Mouse (Mus musculus) stomach, embryonic 16.5 days (tissue): ENCODE measurements around the gene 1700001O22Rik. TPM values are rescaled to one million over a fixed set of nuclear protein-coding genes. Genes with fewer than 3 reads are reported as not detected.

ENCODE experiments used
- ATAC-seq: fragments of 200-750 bp; cut with Nextera tagmentation; 2 replicates; pipeline ENCODE4 v1.8.0; 2017; ENCODE audit warnings: moderate number of reproducible peaks, moderate TSS enrichment; ENCODE audit not compliant: insufficient read depth, low FRiP score
- H3K27ac ChIP-seq: fragments of 300-500 bp; sonication (generic); 2 replicates; pipeline ENCODE4 v1.5.1; 2014; ENCODE audit warnings: low read length
- H3K27me3 ChIP-seq: fragments of 300-500 bp; sonication (generic); 2 replicates; pipeline ENCODE4 v1.6.1; 2014; ENCODE audit warnings: low read length, control low read depth, mixed read lengths; ENCODE audit not compliant: control insufficient read depth, insufficient read depth
- H3K36me3 ChIP-seq: fragments of 300-500 bp; sonication (generic); 2 replicates; pipeline ENCODE4 v1.6.1; 2014; ENCODE audit warnings: low read length; ENCODE audit not compliant: control insufficient read depth, insufficient read depth
- H3K4me1 ChIP-seq: fragments of 300-500 bp; sonication (generic); 2 replicates; pipeline ENCODE4 v1.6.1; 2014; ENCODE audit warnings: low read length, control low read depth, mixed read lengths; ENCODE audit not compliant: control insufficient read depth, insufficient read depth
- H3K4me2 ChIP-seq: fragments of 300-500 bp; sonication (generic); 2 replicates; pipeline ENCODE4 v1.6.1; 2014; ENCODE audit warnings: low read depth, low read length, mixed read lengths
- H3K4me3 ChIP-seq: fragments of 300-500 bp; sonication (generic); replicated peaks from 2 replicates; pipeline ENCODE4 v1.5.1; 2014; ENCODE audit warnings: mild to moderate bottlenecking, low read length
- H3K9ac ChIP-seq: fragments of 300-500 bp; sonication (generic); 2 replicates; pipeline ENCODE4 v1.6.1; 2014; ENCODE audit warnings: low read length
- H3K9me3 ChIP-seq: fragments of 300-500 bp; sonication (generic); replicated peaks from 2 replicates; pipeline ENCODE4 v1.6.1; 2016; ENCODE audit warnings: low read length, control low read depth; ENCODE audit not compliant: control insufficient read depth
- WGBS: fragments of 180-500 bp; shearing (Covaris S2); extraction: QIAGEN DNeasy Blood & Tissue Kit; methylation state at CpG from one replicate; pipeline ENCODE4 v1.1.7; 2014; 5-methylcytosine and 5-hydroxymethylcytosine counted together
- polyA plus RNA-seq: library from polyadenylated mRNA; unstranded; fragments of >200 nt; fragmentation: Nextera tagmentation; extraction: Ambion mirVana; gene quantifications from 2 replicates; pipeline ENCODE4 v1.2.1, GENCODE M21; 2015

Gene 1700001O22Rik
- polyA plus RNA-seq, result 1.5 and 1.7 TPM in 2 replicates

GRCm38 (mm10) chr2:30803604-30804003 is at the start of gene 1700001O22Rik:
Gene 1700001O22Rik (minus strand): TSS chr2:30803661.
- WGBS, result 81% methylated on average over 3 of the region's 3 CpGs
- H3K4me2 ChIP-seq, result no peak within 1 kb of the TSS
- H3K27ac ChIP-seq, result no peak within 1 kb of the TSS
- H3K4me1 ChIP-seq, result peaks cover 4% of the 10 kb centered on the region; the same call in 1 of the 2 replicates
- no peaks in the 10 kb centered on the region for H3K27me3 ChIP-seq
- no peak within 1 kb of the TSS for H3K9ac ChIP-seq
- H3K4me3 ChIP-seq, result no peak within 1 kb of the TSS
- no peak for ATAC-seq
- H3K9me3 ChIP-seq, result no peaks in the 10 kb centered on the region
- H3K36me3 ChIP-seq, result no peaks in the 10 kb centered on the region

- H3K27me3 ChIP-seq, result no peaks in the 10 kb centered on the region
- no peaks in the 10 kb centered on the region for H3K9me3 ChIP-seq
- no peak for ATAC-seq
- H3K9ac ChIP-seq, result peak overlapping the region; percentile 51
- H3K4me3 ChIP-seq, result no peak overlapping the region
- H3K36me3 ChIP-seq, result no peaks in the 10 kb centered on the region
- peaks cover 11% of the 10 kb centered on the region; the same call in 1 of the 2 replicates for H3K4me1 ChIP-seq
- WGBS, result 26% methylated on average over 20 of the region's 20 CpGs
- no peak overlapping the region for H3K27ac ChIP-seq
- H3K4me2 ChIP-seq, result no peak overlapping the region
Measured at GRCm38 (mm10) chr2:30852771-30853313, 49.4 kb upstream of the 1700001O22Rik start.

GRCm38 (mm10) chr2:30850581-30850980 is 47.1 kb upstream of the 1700001O22Rik start:
- no peak for ATAC-seq
- H3K27ac ChIP-seq, result no peak overlapping the region
- WGBS, result 33% methylated on average over 6 of the region's 6 CpGs
- peaks cover 11% of the 10 kb centered on the region; the same call in 1 of the 2 replicates for H3K4me1 ChIP-seq
- no peaks in the 10 kb centered on the region for H3K9me3 ChIP-seq
- no peaks in the 10 kb centered on the region for H3K36me3 ChIP-seq
- no peak overlapping the region for H3K4me3 ChIP-seq
- H3K4me2 ChIP-seq, result no peak overlapping the region
- H3K27me3 ChIP-seq, result peaks cover under 1% of the 10 kb centered on the region
- H3K9ac ChIP-seq, result no peak overlapping the region

- H3K27ac ChIP-seq, result no peak overlapping the region
- no peaks in the 10 kb centered on the region for H3K36me3 ChIP-seq
- no peak for ATAC-seq
- 69% methylated on average over 8 of the region's 8 CpGs for WGBS
- H3K4me3 ChIP-seq, result no peak overlapping the region
- H3K4me1 ChIP-seq, result peaks cover 10% of the 10 kb centered on the region; the same call in 1 of the 2 replicates
- H3K9me3 ChIP-seq, result no peaks in the 10 kb centered on the region
- peaks cover 14% of the 10 kb centered on the region for H3K27me3 ChIP-seq
- no peak overlapping the region for H3K9ac ChIP-seq
- no peak overlapping the region for H3K4me2 ChIP-seq
Measured at GRCm38 (mm10) chr2:30848184-30848583, 44.7 kb upstream of the 1700001O22Rik start.

GRCm38 (mm10) chr2:30846723-30847122 is 43.3 kb upstream of the 1700001O22Rik start:
- no peak overlapping the region for H3K9ac ChIP-seq
- H3K4me3 ChIP-seq, result no peak overlapping the region
- H3K4me2 ChIP-seq, result no peak overlapping the region
- ATAC-seq, result no peak
- peaks cover 14% of the 10 kb centered on the region for H3K27me3 ChIP-seq
- H3K36me3 ChIP-seq, result no peaks in the 10 kb centered on the region
- no peak overlapping the region for H3K27ac ChIP-seq
- H3K9me3 ChIP-seq, result no peaks in the 10 kb centered on the region
- WGBS, result 24% methylated on average over 6 of the region's 6 CpGs
- 0 out of 2 replicates have a peak, but pooled peaks cover 2% of the 10 kb centered on the region for H3K4me1 ChIP-seq

GRCm38 (mm10) chr2:30846236-30846635 is 42.8 kb upstream of the 1700001O22Rik start:
- no peak for ATAC-seq
- Histone ChIP-seq H3K4me2 (peak overlapping the region; percentile 87), H3K27me3 (peaks cover 14% of the 10 kb centered on the region), H3K4me3 (peak overlapping the region; percentile 56), H3K9ac (peak overlapping the region; percentile 77; the same call in 1 of the 2 replicates), H3K9me3 (no peaks in the 10 kb centered on the region), H3K27ac (no peak overlapping the region), H3K4me1 (0 out of 2 replicates have a peak, but pooled peaks cover 2% of the 10 kb centered on the region), H3K36me3 (no peaks in the 10 kb centered on the region)
- WGBS, result 69% methylated on average over 8 of the region's 8 CpGs

- H3K4me2 ChIP-seq, result peak overlapping the region; percentile 87
- H3K4me1 ChIP-seq, result no peaks in the 10 kb centered on the region
- no peaks in the 10 kb centered on the region for H3K36me3 ChIP-seq
- H3K27ac ChIP-seq, result no peak overlapping the region
- H3K9me3 ChIP-seq, result no peaks in the 10 kb centered on the region
- H3K9ac ChIP-seq, result peak overlapping the region; percentile 77
- 1% methylated on average over 80 of the region's 80 CpGs for WGBS
- H3K4me3 ChIP-seq, result peak overlapping the region; percentile 56
- no peak; the same call in 1 of the 2 replicates for ATAC-seq
- peaks cover 14% of the 10 kb centered on the region for H3K27me3 ChIP-seq
Measured at GRCm38 (mm10) chr2:30845152-30846070, 42.0 kb upstream of the 1700001O22Rik start.

GRCm38 (mm10) chr2:30842615-30843014 is 39.2 kb upstream of the 1700001O22Rik start:
- H3K9ac ChIP-seq, result no peak overlapping the region
- no peak overlapping the region for H3K4me3 ChIP-seq
- H3K4me1 ChIP-seq, result no peaks in the 10 kb centered on the region
- 36% methylated on average over 10 of the region's 10 CpGs for WGBS
- no peak overlapping the region for H3K4me2 ChIP-seq
- no peak for ATAC-seq
- no peaks in the 10 kb centered on the region for H3K36me3 ChIP-seq
- H3K9me3 ChIP-seq, result no peaks in the 10 kb centered on the region
- H3K27ac ChIP-seq, result no peak overlapping the region
- H3K27me3 ChIP-seq, result peaks cover 14% of the 10 kb centered on the region
